In genomic region chr17:69531472-69531871, GRCm38 (mm10) we compare ENCODE assay signal across 18 mouse cellular contexts.
DNase-seq lines count a peak whose midpoint lies in the region; ATAC-seq and TF ChIP-seq lines count a peak whose summit lies in the region.
"Had no signal": no experiment of that assay in that cellular context is flagged by ENCODE, and none has a peak within 500 bp of the region (broad histone marks: within the 10 kb centered on the region; RNA-seq: fewer than 3 reads in every experiment).

No protein-coding gene starts in this region.

- H3K4me2 ChIP-seq in midbrain, postnatal 0 days (ENCODE audit: low read depth, low read length, poor library complexity, severe bottlenecking) = no peak overlapping the region
- H3K4me2 ChIP-seq in midbrain, embryonic 13.5 days (replicated peaks) = no peak overlapping the region
- H3K4me2 ChIP-seq in limb, embryonic 11.5 days (ENCODE audit: low read depth, severe bottlenecking) = no peak overlapping the region
- H3K4me2 ChIP-seq: forebrain, embryonic 15.5 days; intestine, embryonic 15.5 days; liver, embryonic 13.5 days; midbrain, embryonic 15.5 days had no signal

- no peak overlapping the region for H3K4me3 ChIP-seq in midbrain, postnatal 0 days (ENCODE audit: low read depth, low read length)
- H3K4me3 ChIP-seq in midbrain, embryonic 13.5 days (replicated peaks) = no peak overlapping the region
- no peak overlapping the region for H3K4me3 ChIP-seq in limb, embryonic 11.5 days (ENCODE audit: low read depth, low read length)
- H3K4me3 ChIP-seq in kidney, adult 2 months (ENCODE audit: insufficient read depth, low read depth, low read length) = no peak overlapping the region
- H3K4me3 ChIP-seq: erythroblast, embryonic 14.5 days; forebrain, embryonic 15.5 days; intestine, embryonic 15.5 days; liver, embryonic 13.5 days; midbrain, embryonic 15.5 days had no signal

- H3K9ac ChIP-seq in midbrain, postnatal 0 days (replicated peaks; ENCODE audit: low read length, poor library complexity, severe bottlenecking) = no peak overlapping the region
- H3K9ac ChIP-seq in midbrain, embryonic 13.5 days (replicated peaks) = no peak overlapping the region
- no peak overlapping the region for H3K9ac ChIP-seq in limb, embryonic 11.5 days (ENCODE audit: low read length)
- H3K9ac ChIP-seq: forebrain, embryonic 15.5 days; intestine, embryonic 15.5 days; liver, embryonic 13.5 days; midbrain, embryonic 15.5 days had no signal

- no peaks in the 10 kb centered on the region for H3K4me1 ChIP-seq in midbrain, postnatal 0 days (ENCODE audit: insufficient read depth, low read length)
- no peaks in the 10 kb centered on the region for H3K4me1 ChIP-seq in midbrain, embryonic 13.5 days (replicated peaks)
- H3K4me1 ChIP-seq in limb, embryonic 11.5 days (ENCODE audit: control insufficient read depth, insufficient read depth, low read length) = no peaks in the 10 kb centered on the region
- H3K4me1 ChIP-seq in kidney, adult 2 months (ENCODE audit: control insufficient read depth, insufficient read depth, low read length) = no peaks in the 10 kb centered on the region
- H3K4me1 ChIP-seq: forebrain, embryonic 15.5 days; intestine, embryonic 15.5 days; liver, embryonic 13.5 days; midbrain, embryonic 15.5 days had no signal

- 55% methylated on average over 5 of the region's 5 CpGs for WGBS in midbrain, postnatal 0 days
- WGBS in midbrain, embryonic 13.5 days = 61% methylated on average over 5 of the region's 5 CpGs
- 13% methylated on average over 5 of the region's 5 CpGs for WGBS in limb, embryonic 11.5 days
- WGBS in kidney, adult 2 months = 45% methylated on average over 5 of the region's 5 CpGs

- H3K36me3 ChIP-seq in midbrain, postnatal 0 days (ENCODE audit: insufficient read depth, low read length) = no peaks in the 10 kb centered on the region
- no peaks in the 10 kb centered on the region for H3K36me3 ChIP-seq in midbrain, embryonic 13.5 days
- no peaks in the 10 kb centered on the region for H3K36me3 ChIP-seq in limb, embryonic 11.5 days (ENCODE audit: control insufficient read depth, insufficient read depth, low read length)
- H3K36me3 ChIP-seq in kidney, adult 2 months (ENCODE audit: control insufficient read depth, insufficient read depth, low read length) = no peaks in the 10 kb centered on the region
- H3K36me3 ChIP-seq: forebrain, embryonic 15.5 days; G1E; intestine, embryonic 15.5 days; liver, embryonic 13.5 days; midbrain, embryonic 15.5 days had no signal

- DNase-seq in cerebellum, postnatal 10 days = peak; percentile 27 to 47
- DNase-seq in cerebellum, adult 9-11 months = no peak
- DNase-seq in midbrain, postnatal 0 days (ENCODE audit: low spot score) = peak; percentile 48
- peak; percentile 68 for DNase-seq in limb, embryonic 11.5 days (ENCODE audit: low spot score)
- peak; percentile 67 for DNase-seq in retina, postnatal 1 day
- no peak for DNase-seq in kidney, postnatal 10 days
- DNase-seq in kidney, adult 2 months = no peak
- DNase-seq: cerebellum, adult 11 months; heart, adult 18-20 months; kidney, postnatal 36 days; liver, embryonic 13.5 days had no signal

- H3K27me3 ChIP-seq in midbrain, postnatal 0 days (ENCODE audit: insufficient read depth, low read length) = no peaks in the 10 kb centered on the region
- no peaks in the 10 kb centered on the region for H3K27me3 ChIP-seq in midbrain, embryonic 13.5 days
- no peaks in the 10 kb centered on the region for H3K27me3 ChIP-seq in limb, embryonic 11.5 days (ENCODE audit: control insufficient read depth, insufficient read depth, low read length)
- no peaks in the 10 kb centered on the region for H3K27me3 ChIP-seq in kidney, adult 2 months (replicated peaks; ENCODE audit: control insufficient read depth, insufficient read depth, low read length)
- H3K27me3 ChIP-seq: forebrain, embryonic 15.5 days; intestine, embryonic 15.5 days; liver, embryonic 13.5 days; midbrain, embryonic 15.5 days had no signal

- no peaks in the 10 kb centered on the region for H3K9me3 ChIP-seq in midbrain, postnatal 0 days (ENCODE audit: low read length)
- no peaks in the 10 kb centered on the region for H3K9me3 ChIP-seq in midbrain, embryonic 13.5 days
- no peaks in the 10 kb centered on the region for H3K9me3 ChIP-seq in limb, embryonic 11.5 days (ENCODE audit: control insufficient read depth, low read length)
- H3K9me3 ChIP-seq: forebrain, embryonic 15.5 days; intestine, embryonic 15.5 days; midbrain, embryonic 15.5 days had no signal

- no peak for ATAC-seq in midbrain, postnatal 0 days (ENCODE audit: low FRiP score)
- ATAC-seq in midbrain, embryonic 13.5 days = no peak
- ATAC-seq in limb, embryonic 11.5 days (ENCODE audit: insufficient number of reproducible peaks, low FRiP score, low TSS enrichment, low read depth) = peak; percentile 67; the same call in 1 of the 2 replicates
- ATAC-seq: CD4-positive, CD25-positive, alpha-beta regulatory T cell, adult 4 months; forebrain, embryonic 15.5 days; intestine, embryonic 15.5 days; midbrain, embryonic 15.5 days had no signal

- no peak for TF ChIP-seq CTCF in midbrain, postnatal 0 days (IDR thresholded peaks at IDR 0.05)
- no peak for TF ChIP-seq CTCF in kidney, adult 2 months (conservative IDR thresholded peaks at IDR 0.05; ENCODE audit: insufficient read depth, insufficient read length, low read depth, low read length)

- no peak overlapping the region for H3K27ac ChIP-seq in midbrain, postnatal 0 days (ENCODE audit: low read depth, low read length)
- no peak overlapping the region for H3K27ac ChIP-seq in midbrain, embryonic 13.5 days
- H3K27ac ChIP-seq in limb, embryonic 11.5 days (replicated peaks; ENCODE audit: low read depth, low read length) = no peak overlapping the region
- no peak overlapping the region for H3K27ac ChIP-seq in kidney, adult 2 months (ENCODE audit: insufficient read depth, low read depth, low read length)
- H3K27ac ChIP-seq: forebrain, embryonic 15.5 days; intestine, embryonic 15.5 days; liver, embryonic 13.5 days; midbrain, embryonic 15.5 days had no signal

- no peak for TF ChIP-seq POLR2A in kidney, adult 2 months (IDR thresholded peaks at IDR 0.05; ENCODE audit: low read depth, low read length)

Comparison
In these comparisons a context has a peak if more than half of its experiments do, and no peak if none do; other contexts are left out.
1. DNase-seq: peak in cerebellum, postnatal 10 days (2 of 2), midbrain, postnatal 0 days (single experiment), limb, embryonic 11.5 days (single experiment) and retina, postnatal 1 day (single experiment); none in cerebellum, adult 9-11 months (single experiment), kidney, postnatal 10 days (single experiment) and kidney, adult 2 months (single experiment).